Mouse (Mus musculus): ENCODE measurements around the gene Klb. TPM values are rescaled to one million over a fixed set of nuclear protein-coding genes. Genes with fewer than 3 reads are reported as not detected.

Gene Klb
- polyA plus RNA-seq, 1 experiment from 2014 or later = 0.12 TPM

GRCm38 (mm10) chr5:65387008-65387867 is 39.1 kb downstream of the Klb start:
- DNase-seq (ENCODE audit: extremely low spot score, low spot score) = no peak
- Histone ChIP-seq H3K4me1 (peaks cover 23% of the 10 kb centered on the region), H3K4me3 (no peak overlapping the region), H3K27ac (no peak overlapping the region), H3K36me3 (replicated peaks) (peaks cover 44% of the 10 kb centered on the region), H3K9me3 (no peaks in the 10 kb centered on the region), H3K27me3 (ENCODE audit: poor library complexity, severe bottlenecking) (no peaks in the 10 kb centered on the region)
- WGBS = 79% methylated on average over 6 of the region's 6 CpGs

GRCm38 (mm10) chr5:65390648-65391644 is 42.8 kb downstream of the Klb start, which contains the start of the genes Rpl9 and Lias:
TSS of gene Rpl9 (minus strand) at chr5:65391444.
TSS of gene Lias (plus strand) at chr5:65391497.
- Histone ChIP-seq H3K27me3 (ENCODE audit: poor library complexity, severe bottlenecking) (no peaks in the 10 kb centered on the region), H3K4me3 (peak within 1 kb of the TSS; percentile 85), H3K4me1 (peaks cover 28% of the 10 kb centered on the region), H3K9me3 (no peaks in the 10 kb centered on the region), H3K36me3 (replicated peaks) (peaks cover 60% of the 10 kb centered on the region), H3K27ac (peak within 1 kb of the TSS; percentile 97)
- DNase-seq (ENCODE audit: extremely low spot score, low spot score) = peak; percentile 98
- WGBS = under 1% methylated on average over 83 of the region's 83 CpGs

- WGBS = 3% methylated on average over 12 of the region's 12 CpGs
- Histone ChIP-seq H3K27ac (peak overlapping the region; percentile 97), H3K4me1 (peaks cover 28% of the 10 kb centered on the region), H3K4me3 (peak overlapping the region; percentile 85), H3K9me3 (no peaks in the 10 kb centered on the region), H3K36me3 (replicated peaks) (peaks cover 65% of the 10 kb centered on the region), H3K27me3 (ENCODE audit: poor library complexity, severe bottlenecking) (no peaks in the 10 kb centered on the region)
- DNase-seq (ENCODE audit: extremely low spot score, low spot score) = no peak
Observed at GRCm38 (mm10) chr5:65391753-65392152, 43.6 kb downstream of the Klb start.

GRCm38 (mm10) chr5:65394425-65394824 is 46.3 kb downstream of the Klb start:
- Histone ChIP-seq H3K27me3 (ENCODE audit: poor library complexity, severe bottlenecking) (no peaks in the 10 kb centered on the region), H3K36me3 (replicated peaks) (peaks cover 64% of the 10 kb centered on the region), H3K4me3 (no peak overlapping the region), H3K27ac (no peak overlapping the region), H3K4me1 (peaks cover 19% of the 10 kb centered on the region), H3K9me3 (no peaks in the 10 kb centered on the region)
- 89% methylated on average over 7 of the region's 7 CpGs for WGBS
- no peak for DNase-seq (ENCODE audit: extremely low spot score, low spot score)

GRCm38 (mm10) chr5:65401251-65401994 is 53.3 kb downstream of the Klb start:
- no peaks in the 10 kb centered on the region for H3K27me3 ChIP-seq (ENCODE audit: poor library complexity, severe bottlenecking)
- no peaks in the 10 kb centered on the region for H3K4me1 ChIP-seq
- H3K36me3 ChIP-seq (replicated peaks) = peaks cover 93% of the 10 kb centered on the region
- no peak overlapping the region for H3K4me3 ChIP-seq
- no peak overlapping the region for H3K27ac ChIP-seq
- no peaks in the 10 kb centered on the region for H3K9me3 ChIP-seq
- peak; percentile 71 for DNase-seq (ENCODE audit: extremely low spot score, low spot score)
- WGBS = 34% methylated on average over 2 of the region's 2 CpGs

GRCm38 (mm10) chr5:65407989-65408388 is 59.9 kb downstream of the Klb start:
- H3K36me3 ChIP-seq (replicated peaks) = peaks cover 69% of the 10 kb centered on the region

GRCm38 (mm10) chr5:65415653-65416458 is 67.7 kb downstream of the Klb start:
- WGBS = 17% methylated on average over 26 of the region's 26 CpGs
- H3K4me3 ChIP-seq = peak overlapping the region; percentile 29
- H3K27me3 ChIP-seq (ENCODE audit: poor library complexity, severe bottlenecking) = no peaks in the 10 kb centered on the region
- H3K36me3 ChIP-seq (replicated peaks) = peaks cover 51% of the 10 kb centered on the region
- peak; percentile 42 for DNase-seq (ENCODE audit: extremely low spot score, low spot score)
- peaks cover 11% of the 10 kb centered on the region for H3K4me1 ChIP-seq
- no peaks in the 10 kb centered on the region for H3K9me3 ChIP-seq
- H3K27ac ChIP-seq = peak overlapping the region; percentile 84

More at GRCm38 (mm10) chr5:65407989-65408388, 59.9 kb downstream of the Klb start:
- no peaks in the 10 kb centered on the region for H3K9me3 ChIP-seq
- no peaks in the 10 kb centered on the region for H3K27me3 ChIP-seq (ENCODE audit: poor library complexity, severe bottlenecking)
- 19% methylated on average over 12 of the region's 12 CpGs for WGBS
- peak; percentile 29 for DNase-seq (ENCODE audit: extremely low spot score, low spot score)
- H3K27ac ChIP-seq = peak overlapping the region; percentile 51; the same call in 1 of the 2 replicates
- peaks cover 13% of the 10 kb centered on the region for H3K4me1 ChIP-seq
- peak overlapping the region; percentile 8; the same call in 1 of the 2 replicates for H3K4me3 ChIP-seq

GRCm38 (mm10) chr5:65419136-65419535 is 71.0 kb downstream of the Klb start:
- H3K4me1 ChIP-seq = peaks cover 11% of the 10 kb centered on the region
- no peak for DNase-seq (ENCODE audit: extremely low spot score, low spot score)
- H3K36me3 ChIP-seq (replicated peaks) = peaks cover 67% of the 10 kb centered on the region
- no peaks in the 10 kb centered on the region for H3K27me3 ChIP-seq (ENCODE audit: poor library complexity, severe bottlenecking)
- no peak overlapping the region for H3K27ac ChIP-seq
- H3K9me3 ChIP-seq = no peaks in the 10 kb centered on the region
- 85% methylated on average over 10 of the region's 10 CpGs for WGBS
- H3K4me3 ChIP-seq = no peak overlapping the region

- WGBS = 87% methylated on average over 6 of the region's 6 CpGs
- no peak overlapping the region for H3K4me3 ChIP-seq
- no peak overlapping the region for H3K27ac ChIP-seq
- peaks cover 78% of the 10 kb centered on the region for H3K36me3 ChIP-seq (replicated peaks)
- no peaks in the 10 kb centered on the region for H3K27me3 ChIP-seq (ENCODE audit: poor library complexity, severe bottlenecking)
- peaks cover 5% of the 10 kb centered on the region for H3K4me1 ChIP-seq
- no peak for DNase-seq (ENCODE audit: extremely low spot score, low spot score)
- H3K9me3 ChIP-seq = no peaks in the 10 kb centered on the region
Observed at GRCm38 (mm10) chr5:65420822-65421221, 72.7 kb downstream of the Klb start.

- Histone ChIP-seq H3K27ac (no peak overlapping the region), H3K4me3 (no peak overlapping the region), H3K36me3 (replicated peaks) (peaks cover 73% of the 10 kb centered on the region), H3K9me3 (no peaks in the 10 kb centered on the region), H3K27me3 (ENCODE audit: poor library complexity, severe bottlenecking) (no peaks in the 10 kb centered on the region), H3K4me1 (no peaks in the 10 kb centered on the region)
- 96% methylated on average over 8 of the region's 8 CpGs for WGBS
- no peak for DNase-seq (ENCODE audit: extremely low spot score, low spot score)
Observed at GRCm38 (mm10) chr5:65422803-65423202, 74.7 kb downstream of the Klb start.

- 90% methylated on average over 6 of the region's 6 CpGs for WGBS
- H3K27ac ChIP-seq = no peak overlapping the region
- H3K4me3 ChIP-seq = no peak overlapping the region
- peaks cover 64% of the 10 kb centered on the region for H3K36me3 ChIP-seq (replicated peaks)
- no peaks in the 10 kb centered on the region for H3K27me3 ChIP-seq (ENCODE audit: poor library complexity, severe bottlenecking)
- H3K9me3 ChIP-seq = no peaks in the 10 kb centered on the region
- peaks cover 6% of the 10 kb centered on the region; the same call in 1 of the 2 replicates for H3K4me1 ChIP-seq
- no peak for DNase-seq (ENCODE audit: extremely low spot score, low spot score)
Observed at GRCm38 (mm10) chr5:65424215-65424614, 76.1 kb downstream of the Klb start.

All from forebrain, embryonic 10.5 days (tissue).